In genomic region chr11:58641638-58642358, GRCm38 (mm10) we compare ENCODE assay signal across 13 mouse cellular contexts. TPM values are rescaled to one million over a fixed set of nuclear protein-coding genes. Genes with fewer than 3 reads are reported as not detected.
DNase-seq lines count a peak whose midpoint lies in the region; ATAC-seq and TF ChIP-seq lines count a peak whose summit lies in the region.
"Had no signal": no experiment of that assay in that cellular context is flagged by ENCODE, and none has a peak within 500 bp of the region (broad histone marks: within the 10 kb centered on the region; RNA-seq: fewer than 3 reads in every experiment).

No protein-coding gene starts in this region.

- DNase-seq in lung, embryonic 14.5 days, result no peak
- no peak for DNase-seq in lung, adult 2 months
- DNase-seq in c-Kit-positive CD71-positive TER-119-negative erythroid progenitor cells, embryonic 14.5 days (ENCODE audit: low read depth), result peak; percentile 87
- peak; percentile 90 for DNase-seq in liver
- peak; percentile 79 to 82 for DNase-seq in spleen, postnatal 4 days (ENCODE audit: low spot score in 2 of 2)
- DNase-seq in urinary bladder, postnatal 4 days (ENCODE audit: low spot score in 2 of 2), result no peak
- no peak for DNase-seq in gastrocnemius, postnatal 36 days
- DNase-seq: kidney, adult 11 months; thymus, adult 18-20 months had no signal

- H3K27ac ChIP-seq in lung, embryonic 14.5 days (ENCODE audit: low read depth), result 0 out of 2 replicates have a peak overlapping the region, but pooled peaks have one; percentile 32
- H3K27ac ChIP-seq: embryonic facial prominence, embryonic 13.5 days had no signal

- H3K4me2 ChIP-seq in lung, embryonic 14.5 days, result 0 out of 2 replicates have a peak overlapping the region, but pooled peaks have one; percentile 7

- intact Hi-C loops in gastrocnemius, postnatal 36 days (cut with DNase I), result no loop called here

- peaks cover 11% of the 10 kb centered on the region for H3K27me3 ChIP-seq in lung, embryonic 14.5 days (ENCODE audit: insufficient read depth, low read length)

- H3K4me1 ChIP-seq in lung, embryonic 14.5 days (ENCODE audit: insufficient read depth), result no peaks in the 10 kb centered on the region
- no peaks in the 10 kb centered on the region for H3K4me1 ChIP-seq in lung, adult 2 months (ENCODE audit: control insufficient read depth, insufficient read depth, low read length)

- no peaks in the 10 kb centered on the region for H3K36me3 ChIP-seq in lung, embryonic 14.5 days (ENCODE audit: insufficient read depth)
- H3K36me3 ChIP-seq: embryonic facial prominence, embryonic 13.5 days had no signal

- peak; percentile 60; the same call in 1 of the 2 replicates for ATAC-seq in lung, embryonic 14.5 days (ENCODE audit: insufficient read depth)

- TF ChIP-seq CTCF in lung, embryonic 14.5 days (IDR thresholded peaks at IDR 0.05; ENCODE audit: low read depth), result no peak
- TF ChIP-seq CTCF in lung, adult 2 months (IDR thresholded peaks at IDR 0.05; ENCODE audit: insufficient read depth, low read length), result no peak

- no peak overlapping the region for H3K4me3 ChIP-seq in lung, embryonic 14.5 days (ENCODE audit: low read depth, low read length)
- H3K4me3 ChIP-seq in lung, adult 2 months (replicated peaks; ENCODE audit: extremely low read depth, low read depth, low read length), result no peak overlapping the region

- no peak for TF ChIP-seq POLR2A in lung, adult 2 months (IDR thresholded peaks at IDR 0.05; ENCODE audit: borderline replicate concordance, extremely low read depth, low read depth, low read length)

- WGBS in lung, embryonic 14.5 days, result 74% methylated on average over 13 of the region's 13 CpGs
- WGBS in lung, adult 2 months, result 74% methylated on average over 13 of the region's 13 CpGs

- H3K9ac ChIP-seq in lung, embryonic 14.5 days, result no peak overlapping the region
- H3K9ac ChIP-seq: embryonic facial prominence, embryonic 13.5 days had no signal

- H3K9me3 ChIP-seq in lung, embryonic 14.5 days (ENCODE audit: low read depth, low read length), result no peaks in the 10 kb centered on the region
- H3K9me3 ChIP-seq: embryonic facial prominence, embryonic 13.5 days had no signal

RNA-seq across cellular contexts. Expression of gene Trim58, which starts 1.5 kb away (rescaled TPM):
- polyA plus RNA-seq in lung, embryonic 14.5 days (2014; fragmentation: Nextera tagmentation; extraction: Ambion mirVana), result 0.11 TPM in 1 of 2 replicates, not detected in the other
- polyA plus RNA-seq in lung, adult 2 months (2012; rRNA removed), result 0.08 TPM in 1 of 2 replicates, not detected in the other
- not detected for total RNA-seq in gastrocnemius, postnatal 36 days (2021)
- polyA plus RNA-seq: activated CD4-positive, CD25-positive, alpha-beta regulatory T cell, adult 4 months had no signal

RNA-seq across cellular contexts. Expression of gene Olfr323, which starts 11.5 kb away (rescaled TPM):
- polyA plus RNA-seq in lung, embryonic 14.5 days (2014; fragmentation: Nextera tagmentation; extraction: Ambion mirVana), result not detected in 2 replicates
- not detected in 2 replicates for polyA plus RNA-seq in lung, adult 2 months (2012; rRNA removed)
- total RNA-seq in gastrocnemius, postnatal 36 days (2021), result not detected
- polyA plus RNA-seq: activated CD4-positive, CD25-positive, alpha-beta regulatory T cell, adult 4 months; embryonic facial prominence, embryonic 13.5 days; heart, postnatal 0 days; lung, embryonic 16.5 days had no signal

RNA-seq across cellular contexts. Expression of gene Olfr322, which starts 16.8 kb away (rescaled TPM):
- polyA plus RNA-seq in lung, embryonic 14.5 days (2014; fragmentation: Nextera tagmentation; extraction: Ambion mirVana), result not detected in 2 replicates
- not detected in 2 replicates for polyA plus RNA-seq in lung, adult 2 months (2012; rRNA removed)
- total RNA-seq in gastrocnemius, postnatal 36 days (2021), result not detected
- polyA plus RNA-seq: activated CD4-positive, CD25-positive, alpha-beta regulatory T cell, adult 4 months; embryonic facial prominence, embryonic 13.5 days; heart, postnatal 0 days; lung, embryonic 16.5 days had no signal

RNA-seq across cellular contexts. Expression of gene 2210407C18Rik, which starts 25.9 kb away (rescaled TPM):
- polyA plus RNA-seq in lung, embryonic 14.5 days (2014; fragmentation: Nextera tagmentation; extraction: Ambion mirVana), result not detected in 2 replicates
- polyA plus RNA-seq in lung, adult 2 months (2012; rRNA removed), result not detected in 2 replicates
- total RNA-seq in gastrocnemius, postnatal 36 days (2021), result not detected
- polyA plus RNA-seq: activated CD4-positive, CD25-positive, alpha-beta regulatory T cell, adult 4 months; embryonic facial prominence, embryonic 13.5 days; heart, postnatal 0 days; lung, embryonic 16.5 days had no signal

RNA-seq across cellular contexts. Expression of gene Olfr320, which starts 39.1 kb away (rescaled TPM):
- polyA plus RNA-seq in lung, embryonic 14.5 days (2014; fragmentation: Nextera tagmentation; extraction: Ambion mirVana), result not detected in 2 replicates
- not detected in 2 replicates for polyA plus RNA-seq in lung, adult 2 months (2012; rRNA removed)
- total RNA-seq in gastrocnemius, postnatal 36 days (2021), result not detected
- polyA plus RNA-seq: embryonic facial prominence, embryonic 13.5 days; heart, postnatal 0 days; lung, embryonic 16.5 days had no signal

Comparison
In these comparisons a context has a peak if more than half of its experiments do, and no peak if none do; other contexts are left out.
1. DNase-seq: peak in c-Kit-positive CD71-positive TER-119-negative erythroid progenitor cells, embryonic 14.5 days (single experiment), liver (single experiment) and spleen, postnatal 4 days (2 of 2); none in lung, embryonic 14.5 days (single experiment), lung, adult 2 months (single experiment), urinary bladder, postnatal 4 days (0 of 2) and gastrocnemius, postnatal 36 days (0 of 2).